In the genomic region with DNA sequence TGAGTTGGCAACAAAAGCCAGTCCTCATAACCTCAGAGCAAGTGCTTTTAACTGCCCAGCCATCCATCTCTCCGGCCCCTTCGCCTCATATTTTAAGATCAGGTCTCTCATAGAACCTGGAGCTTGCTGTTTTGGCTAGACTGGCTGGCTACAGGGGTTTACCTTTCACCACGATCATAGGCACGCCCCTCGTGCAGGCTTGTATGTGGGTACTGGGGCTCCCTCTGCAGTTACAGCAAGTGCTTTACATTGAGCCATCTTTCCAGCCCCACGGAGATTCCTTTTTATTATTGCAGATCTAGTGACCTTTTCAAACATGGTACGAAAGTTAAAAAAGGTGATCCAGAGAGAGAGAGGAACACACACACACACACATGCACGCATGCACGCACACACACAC, we compare ENCODE assay signal across 1 mouse cellular context.
TF ChIP-seq lines count a peak whose summit lies in the region.

No protein-coding gene starts in this region.

TF ChIP-seq in MEL, 35 proteins besides CTCF, POLR2A, EP300 and RAD21:
- no peak for TF ChIP-seq TCF12 (IDR thresholded peaks at IDR 0.05; ENCODE audit: low read depth, low read length)
- no peak for TF ChIP-seq POLR2AphosphoS5 (IDR thresholded peaks at IDR 0.05; ENCODE audit: borderline replicate concordance, low read depth, low read length)
- no peak for TF ChIP-seq BHLHE40 (IDR thresholded peaks at IDR 0.05; ENCODE audit: borderline replicate concordance, low read depth, low read length)
- no peak for TF ChIP-seq MYC (IDR thresholded peaks at IDR 0.05; ENCODE audit: low read depth, low read length)
- TF ChIP-seq NELFE (IDR thresholded peaks at IDR 0.05; ENCODE audit: low read depth, low read length) = no peak
- TF ChIP-seq UBTF (IDR thresholded peaks at IDR 0.05; ENCODE audit: borderline replicate concordance, insufficient read depth, low read depth, low read length) = no peak
- TF ChIP-seq CHD1 (IDR thresholded peaks at IDR 0.05; ENCODE audit: low read depth, low read length) = no peak
- no peak for TF ChIP-seq POLR2AphosphoS2 (IDR thresholded peaks at IDR 0.05; ENCODE audit: low read length)
- TF ChIP-seq MAFK (IDR thresholded peaks at IDR 0.05; ENCODE audit: borderline replicate concordance, low read depth, low read length) = no peak
- no peak for TF ChIP-seq KAT2A (conservative IDR thresholded peaks at IDR 0.05; ENCODE audit: low read depth, low read length)
- no peak for TF ChIP-seq TBP (IDR thresholded peaks at IDR 0.05; ENCODE audit: low read depth, low read length)
- TF ChIP-seq ZMIZ1 (IDR thresholded peaks at IDR 0.05; ENCODE audit: low read depth, low read length) = no peak
- no peak for TF ChIP-seq GATA1 (IDR thresholded peaks at IDR 0.05; ENCODE audit: low read depth, low read length)
- no peak for TF ChIP-seq RCOR1 (IDR thresholded peaks at IDR 0.05; ENCODE audit: low read depth, low read length)
- no peak for TF ChIP-seq MEF2A (IDR thresholded peaks at IDR 0.05; ENCODE audit: extremely low read depth, insufficient replicate concordance, low read depth, low read length, poor library complexity, severe bottlenecking)
- no peak for TF ChIP-seq USF1 (IDR thresholded peaks at IDR 0.05; ENCODE audit: low read depth, low read length)
- TF ChIP-seq ZC3H11A (IDR thresholded peaks at IDR 0.05; ENCODE audit: low read depth, low read length) = no peak
